Mouse (Mus musculus) lung, embryonic 14.5 days (tissue): ENCODE results near the gene Olfr161. TPM values are rescaled to one million over a fixed set of nuclear protein-coding genes. Genes with fewer than 3 reads are reported as not detected.
"Not testable (repeated sequence)": the region's sequence is repeated elsewhere in the genome, so short reads cannot be mapped to it uniquely, and the experiment has no call there.

ENCODE experiments used
- ATAC-seq: fragments of 200-750 bp; cut with Nextera tagmentation; 2 replicates; pipeline ENCODE4 v1.8.0; 2017; ENCODE audit warnings: mild to moderate bottlenecking, moderate TSS enrichment, moderate library complexity; ENCODE audit not compliant: insufficient read depth
- DNase-seq: peaks from one replicate; pipeline ENCODE4 v3.0.0-alpha.2; 2015
- H3K27ac ChIP-seq: fragments of 300-500 bp; sonication (generic); 2 replicates; pipeline ENCODE4 v1.5.1; 2014; ENCODE audit warnings: low read depth, mild to moderate bottlenecking, moderate library complexity
- H3K27me3 ChIP-seq: fragments of 300-500 bp; sonication (generic); 2 replicates; pipeline ENCODE4 v1.6.1; 2014; ENCODE audit warnings: low read length, control low read depth; ENCODE audit not compliant: insufficient read depth
- H3K36me3 ChIP-seq: fragments of 300-500 bp; sonication (generic); 2 replicates; pipeline ENCODE4 v1.6.1; 2014; ENCODE audit warnings: control low read depth; ENCODE audit not compliant: insufficient read depth
- H3K4me1 ChIP-seq: fragments of 300-500 bp; sonication (generic); 2 replicates; pipeline ENCODE4 v1.6.1; 2014; ENCODE audit warnings: antibody characterized with exemption, control low read depth; ENCODE audit not compliant: insufficient read depth
- H3K4me2 ChIP-seq: fragments of 300-500 bp; sonication (generic); 2 replicates; pipeline ENCODE4 v1.6.1; 2014; ENCODE audit warnings: mild to moderate bottlenecking
- H3K4me3 ChIP-seq: fragments of 300-500 bp; sonication (generic); 2 replicates; pipeline ENCODE4 v1.5.1; 2014; ENCODE audit warnings: low read depth, low read length
- H3K9ac ChIP-seq: fragments of 300-500 bp; sonication (generic); 2 replicates; pipeline ENCODE4 v1.6.1; 2014
- H3K9me3 ChIP-seq: fragments of 300-500 bp; sonication (generic); 2 replicates; pipeline ENCODE4 v1.6.1; 2016; ENCODE audit warnings: low read depth, low read length, control low read depth
- CTCF ChIP-seq: IDR thresholded peaks from 2 replicates; pipeline ENCODE4 v1.5.1; 2016; ENCODE audit warnings: antibody characterized with exemption, low read depth
- WGBS: fragments of 180-500 bp; shearing (Covaris S2); extraction: QIAGEN DNeasy Blood & Tissue Kit; methylation state at CpG from one replicate; pipeline ENCODE4 v1.1.7; 2014; 5-methylcytosine and 5-hydroxymethylcytosine counted together
- polyA plus RNA-seq: library from polyadenylated mRNA; unstranded; fragments of >200 nt; fragmentation: Nextera tagmentation; extraction: Ambion mirVana; gene quantifications from 2 replicates; pipeline ENCODE4 v1.2.1, GENCODE M21; 2014

Gene Olfr161
- polyA plus RNA-seq, result not detected in 2 replicates

DNA sequence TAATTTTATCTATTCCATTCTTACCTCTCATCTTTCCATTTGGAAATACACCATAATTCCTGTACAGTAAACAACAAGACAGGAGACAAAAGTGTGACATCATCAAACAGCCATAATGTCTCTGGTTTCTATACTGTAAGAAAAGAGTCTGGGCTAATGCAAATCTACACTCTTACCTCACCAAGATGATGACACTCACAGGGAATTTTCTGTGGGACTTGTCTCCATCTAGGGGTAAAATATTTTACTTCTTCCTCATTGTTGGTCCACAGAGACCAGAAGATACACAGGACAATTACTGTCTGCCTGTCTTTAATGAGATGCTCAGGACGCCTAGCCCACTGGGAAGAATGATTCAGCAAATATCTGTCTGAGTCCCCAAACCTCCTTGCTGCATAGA lies at the start of gene Olfr161:
Olfr161 (plus strand) TSS at position 352 of the 400 bp plus-strand sequence.
- ATAC-seq, result no peak
- TF ChIP-seq CTCF, result no peak
- no peak within 1 kb of the TSS for H3K4me3 ChIP-seq
- DNase-seq, result no peak
- no peaks in the 10 kb centered on the region for H3K27me3 ChIP-seq
- no peaks in the 10 kb centered on the region for H3K4me1 ChIP-seq
- H3K27ac ChIP-seq, result no peak within 1 kb of the TSS
- H3K9ac ChIP-seq, result no peak within 1 kb of the TSS
- WGBS, result 58% methylated on average over 1 of the region's 1 CpGs
- H3K36me3 ChIP-seq, result no peaks in the 10 kb centered on the region
- no peaks in the 10 kb centered on the region for H3K9me3 ChIP-seq
- H3K4me2 ChIP-seq, result no peak within 1 kb of the TSS

DNA sequence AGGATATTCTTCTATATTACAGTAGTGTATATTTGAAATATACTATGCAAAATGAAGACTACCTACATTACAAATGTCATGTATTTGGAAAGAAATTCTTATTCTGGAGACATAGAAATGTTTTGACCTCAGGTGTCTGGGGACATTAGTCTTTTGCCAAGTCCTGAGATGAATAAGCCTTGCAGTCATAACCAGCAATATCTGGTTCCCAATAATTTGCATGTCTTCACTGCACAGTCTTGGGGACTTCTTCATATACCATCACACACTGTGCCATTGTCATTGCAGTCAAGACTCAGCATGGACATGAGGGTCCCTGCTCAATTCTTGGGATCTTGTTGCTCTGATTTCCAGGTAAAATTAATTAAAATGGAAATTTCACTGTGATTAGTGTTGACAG lies 27.3 kb upstream of the Olfr161 start:
- H3K36me3 ChIP-seq, result no peaks in the 10 kb centered on the region
- H3K4me2 ChIP-seq, result no peak overlapping the region
- H3K27ac ChIP-seq, result no peak overlapping the region
- no peak for TF ChIP-seq CTCF
- no peaks in the 10 kb centered on the region for H3K9me3 ChIP-seq
- no peak for DNase-seq
- no peak for ATAC-seq
- H3K4me1 ChIP-seq, result no peaks in the 10 kb centered on the region
- no peak overlapping the region for H3K9ac ChIP-seq
- H3K27me3 ChIP-seq, result no peaks in the 10 kb centered on the region
- H3K4me3 ChIP-seq, result no peak overlapping the region

DNA sequence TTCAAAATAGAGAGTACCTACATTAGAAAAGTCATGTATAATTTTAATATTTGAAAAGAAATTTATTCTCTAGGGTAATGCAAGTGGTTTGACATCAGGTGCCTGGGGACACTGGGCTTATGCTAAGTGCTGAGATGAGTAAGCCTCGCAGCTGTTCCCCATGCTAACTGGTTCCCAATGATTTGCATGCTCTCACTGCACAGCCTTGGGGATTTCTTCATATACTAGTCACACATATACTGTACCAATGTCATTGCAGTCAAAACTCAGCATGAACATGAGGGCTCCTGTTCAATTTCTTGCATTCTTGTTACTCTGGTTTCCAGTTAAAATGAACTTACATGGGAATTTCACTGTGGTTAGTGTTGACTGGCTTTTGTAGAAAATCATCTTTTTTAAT lies 13.2 kb upstream of the Olfr161 start:
- H3K27me3 ChIP-seq, H3K27ac ChIP-seq, ATAC-seq, H3K36me3 ChIP-seq, H3K9ac ChIP-seq, H3K9me3 ChIP-seq, H3K4me2 ChIP-seq, H3K4me3 ChIP-seq, DNase-seq, H3K4me1 ChIP-seq: not testable (repeated sequence)
- WGBS, result 73% methylated on average over 1 of the region's 1 CpGs

DNA sequence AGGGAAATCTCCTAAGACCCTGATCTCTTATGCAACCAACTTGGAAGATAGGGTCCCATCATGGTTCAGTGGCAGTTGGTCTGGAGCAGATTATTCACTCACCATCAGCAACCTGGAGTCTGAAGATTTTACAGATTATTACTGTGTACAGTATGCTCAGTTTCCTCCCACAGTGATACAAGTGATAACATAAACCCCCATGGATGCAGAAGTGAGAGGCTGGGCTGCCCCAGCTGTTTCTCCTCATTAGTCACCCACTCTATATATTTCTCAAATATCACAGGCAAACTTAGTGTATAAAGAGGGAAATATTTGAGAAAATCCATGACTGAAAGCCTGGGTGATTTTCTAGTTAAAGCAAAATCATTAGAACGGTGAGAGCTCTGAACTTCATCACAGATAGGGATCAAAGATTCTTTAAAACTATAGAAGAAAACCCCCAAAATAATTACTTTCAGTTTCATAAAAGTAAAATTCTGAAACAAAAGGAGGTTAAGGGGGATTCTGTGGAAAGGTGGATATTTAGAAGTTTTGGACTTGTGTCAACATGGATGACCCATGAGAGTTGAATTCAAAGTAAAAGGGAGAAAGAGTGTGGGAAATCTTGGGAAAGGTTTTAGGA lies 12.5 kb upstream of the Olfr161 start:
- not testable (repeated sequence) for H3K4me1 ChIP-seq, H3K9me3 ChIP-seq, H3K27ac ChIP-seq, DNase-seq, H3K36me3 ChIP-seq, ATAC-seq, H3K4me3 ChIP-seq, H3K9ac ChIP-seq, H3K4me2 ChIP-seq, H3K27me3 ChIP-seq
- WGBS, result 83% methylated on average over 1 of the region's 1 CpGs

DNA sequence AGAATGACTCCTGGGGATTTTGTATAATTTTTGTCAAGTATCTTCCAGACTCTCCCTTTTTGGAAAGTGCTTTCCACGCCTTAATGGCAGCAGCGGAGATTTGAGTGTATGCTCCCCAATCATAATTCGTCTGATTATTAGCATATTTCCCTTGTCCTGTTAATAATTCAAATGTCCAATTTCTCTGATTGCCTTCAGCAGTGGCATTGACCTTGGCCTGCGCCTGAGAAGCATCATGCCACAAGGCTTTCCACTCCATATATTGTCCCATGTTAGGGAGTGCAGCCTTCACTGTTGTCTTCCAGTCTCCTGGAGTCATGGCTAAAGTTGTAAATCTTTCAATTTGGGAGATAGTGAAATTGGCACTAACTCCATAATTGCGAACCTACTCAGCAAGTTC lies 40.5 kb downstream of the Olfr161 start:
- H3K4me1 ChIP-seq, H3K9ac ChIP-seq, DNase-seq, H3K36me3 ChIP-seq, H3K4me2 ChIP-seq, H3K9me3 ChIP-seq, H3K27ac ChIP-seq, H3K27me3 ChIP-seq, H3K4me3 ChIP-seq, ATAC-seq: not testable (repeated sequence)
- 89% methylated on average over 5 of the region's 5 CpGs for whole genome bisulfite sequencing

DNA sequence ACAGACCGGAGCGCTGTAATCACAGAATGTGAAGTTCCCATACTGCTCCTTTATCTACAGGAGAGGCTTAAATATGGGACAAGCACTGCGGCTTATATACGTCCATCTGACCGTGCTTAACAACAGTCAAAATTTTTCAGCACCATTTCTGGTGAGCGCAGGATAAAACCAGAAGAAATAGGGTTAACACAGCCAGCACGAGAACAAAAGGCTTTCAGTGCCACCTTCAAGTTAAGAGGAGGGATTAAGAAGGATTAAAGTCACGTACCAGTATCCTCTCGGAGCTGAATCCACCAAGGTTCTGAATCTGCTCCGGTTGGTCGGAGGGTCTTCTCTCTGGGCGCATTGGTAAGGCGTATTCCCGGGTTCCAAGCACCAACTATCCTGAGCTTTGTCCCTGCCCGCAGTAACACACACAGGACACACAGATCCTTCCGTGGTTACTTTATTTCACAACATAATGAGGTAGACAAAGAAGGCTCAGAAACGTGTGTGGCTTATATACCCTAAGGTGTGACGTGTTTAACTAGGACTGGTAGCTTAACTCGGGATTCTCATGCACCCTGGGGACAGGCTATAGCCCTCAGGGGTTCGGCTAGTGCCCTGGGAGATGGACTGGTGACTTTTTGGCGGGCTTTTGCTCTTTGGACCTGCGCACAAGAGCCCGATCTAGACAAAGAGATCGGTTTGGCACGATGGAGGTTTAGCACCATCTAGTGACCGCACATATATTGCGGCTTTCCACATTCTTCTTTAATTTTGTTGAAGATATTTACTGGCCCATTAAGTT lies 41.9 kb downstream of the Olfr161 start:
- peak overlapping the region; percentile 38 for H3K9ac ChIP-seq
- not testable (repeated sequence) for H3K27ac ChIP-seq
- WGBS, result 37% methylated on average over 27 of the region's 27 CpGs

More for the DNA sequence above, 41.9 kb downstream of the Olfr161 start:
- H3K9me3 ChIP-seq, H3K4me1 ChIP-seq, H3K27me3 ChIP-seq, H3K36me3 ChIP-seq: not testable (repeated sequence)
- TF ChIP-seq CTCF, result peak; percentile 48
- peak; percentile 95 for ATAC-seq
- H3K4me2 ChIP-seq, result peak overlapping the region; percentile 57
- H3K4me3 ChIP-seq, result peak overlapping the region; percentile 27
- peak; percentile 68 for DNase-seq

Other genes with a start within 250 kb of the Olfr161 start
- gene Mefv, start 127.1 kb downstream of the Olfr161 start, polyA plus RNA-seq, result not detected in 2 replicates
- 27.1 and 30.6 TPM in 2 replicates for gene Zfp263, start 153.1 kb downstream of the Olfr161 start, polyA plus RNA-seq
- gene Olfr15, start 239.8 kb downstream of the Olfr161 start, polyA plus RNA-seq, result not detected in 2 replicates